Mouse (Mus musculus) layer of hippocampus, adult 9-11 months (tissue): Measurements from ENCODE around the gene Agr3.

Experiments used
- DNase-seq: peaks from one replicate; pipeline ENCODE4 v3.0.0; 2022

Agr3 gene

GRCm38 (mm10) chr12:35925402-35925801 is at the start of gene Agr3:
Gene Agr3 (plus strand): TSS chr12:35925620.
- DNase-seq, result no peak

DNA sequence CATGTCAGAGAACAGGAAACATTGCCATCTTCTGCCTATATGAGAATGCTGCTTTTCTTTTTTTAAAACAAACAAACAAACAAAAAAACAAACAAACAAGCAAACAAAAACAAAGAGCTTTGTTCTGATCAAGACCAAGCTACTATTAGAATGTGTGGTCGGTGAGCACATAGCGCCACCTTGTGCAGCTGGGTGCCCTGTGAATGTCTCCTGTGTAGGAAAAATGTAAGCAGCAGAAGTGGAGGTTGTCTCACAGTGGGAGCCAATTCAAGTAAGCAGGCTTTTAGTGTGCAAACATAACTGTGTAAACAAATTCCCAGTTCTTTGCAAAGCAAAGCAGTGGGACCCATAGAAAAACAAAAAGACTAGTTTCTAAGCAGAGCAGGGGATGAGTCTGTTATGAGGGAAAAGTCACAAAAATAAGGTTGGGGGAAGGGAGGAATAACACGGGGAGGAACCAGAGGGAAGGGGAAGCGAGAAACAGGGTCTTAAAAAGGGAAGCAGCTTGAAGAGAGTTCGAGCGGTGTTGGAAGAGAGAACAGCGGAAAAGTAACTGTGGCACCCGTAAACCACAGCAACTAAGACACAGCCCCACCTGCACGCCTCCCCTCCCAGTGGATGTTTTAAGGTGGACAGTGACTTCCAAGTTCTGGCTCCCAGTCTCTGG is 40.4 kb upstream of the Agr3 start:
- DNase-seq, result peak; percentile 17

GRCm38 (mm10) chr12:35889383-35889782 is 36.0 kb upstream of the Agr3 start:
- DNase-seq, result no peak

- DNase-seq, result no peak
Measured at GRCm38 (mm10) chr12:35890756-35891155, 34.7 kb upstream of the Agr3 start.

- DNase-seq, result no peak
Measured at GRCm38 (mm10) chr12:35894304-35894900, 31.0 kb upstream of the Agr3 start.

GRCm38 (mm10) chr12:35895875-35896763 is 29.3 kb upstream of the Agr3 start:
- DNase-seq, result no peak

DNA sequence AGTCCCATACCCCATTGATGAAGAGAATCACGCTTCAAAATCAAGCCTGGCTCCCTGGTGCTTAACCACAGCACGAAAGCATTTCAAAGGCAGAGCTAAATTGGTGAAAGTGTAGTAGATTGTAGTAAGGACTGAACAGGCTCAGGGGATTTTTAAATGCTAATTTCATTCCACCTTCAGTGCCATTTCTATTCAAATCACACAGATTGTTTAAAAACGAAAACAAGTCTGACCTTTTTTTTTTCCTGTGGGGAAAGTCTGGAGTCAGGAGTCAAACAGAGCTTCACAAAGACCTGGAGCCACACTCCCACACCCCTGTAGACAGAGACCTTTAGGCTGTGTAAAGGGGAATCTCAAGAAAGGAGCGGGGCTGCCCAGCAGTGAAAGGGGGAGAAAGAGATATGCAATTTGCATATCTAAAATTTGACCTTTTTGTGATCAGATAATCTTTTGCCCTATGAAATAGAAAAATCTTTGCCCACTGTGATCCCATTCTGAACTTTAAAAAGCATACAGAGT is 28.6 kb upstream of the Agr3 start:
- DNase-seq, result no peak

DNA sequence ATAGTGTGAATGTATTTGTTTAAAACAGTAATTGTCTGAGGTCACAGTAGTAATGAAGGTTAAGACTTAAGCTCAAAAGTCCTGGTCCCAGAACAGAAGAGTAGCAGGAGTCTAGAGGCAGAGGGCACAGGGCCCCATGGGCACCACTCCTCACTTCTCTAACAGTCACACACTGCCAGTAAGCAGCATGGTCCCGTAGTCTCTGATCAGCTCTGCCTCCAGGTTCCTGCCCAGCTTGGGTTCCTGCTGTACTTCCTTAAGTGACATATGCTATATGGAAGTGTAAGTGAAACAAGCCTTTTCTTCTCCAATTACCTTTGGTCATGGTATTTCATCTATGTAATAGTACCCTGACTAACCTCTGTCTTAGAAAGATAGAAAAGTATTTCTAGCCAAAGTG is 14.8 kb upstream of the Agr3 start:
- no peak for DNase-seq

- no peak for DNase-seq
Measured at GRCm38 (mm10) chr12:35915813-35916212, 9.6 kb upstream of the Agr3 start.

GRCm38 (mm10) chr12:35916467-35916866 is 9.0 kb upstream of the Agr3 start:
- no peak for DNase-seq

- DNase-seq, result peak; percentile 60
Measured at GRCm38 (mm10) chr12:35918031-35918430, 7.4 kb upstream of the Agr3 start.

GRCm38 (mm10) chr12:35927804-35928203 is 2.4 kb downstream of the Agr3 start:
- DNase-seq, result no peak

DNA sequence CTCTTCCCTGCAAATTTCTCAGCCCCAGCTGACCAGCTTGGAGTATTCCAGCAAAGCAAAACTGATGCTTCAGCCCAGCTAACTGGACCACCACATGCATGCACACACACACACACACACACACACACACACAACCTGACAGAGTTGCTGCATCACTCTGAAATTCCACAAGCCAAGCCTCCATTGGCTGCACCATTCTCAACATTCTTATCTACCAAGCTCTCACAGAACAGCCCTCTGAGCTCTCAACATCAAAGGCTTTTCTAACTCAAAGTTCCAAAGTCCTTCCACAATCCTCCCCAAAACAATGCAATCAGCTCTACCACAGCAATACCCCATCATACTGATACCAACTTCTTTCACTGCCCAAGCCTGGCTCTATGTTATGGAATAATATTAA is 7.4 kb downstream of the Agr3 start:
- no peak for DNase-seq

- DNase-seq, result peak; percentile 16
Measured at GRCm38 (mm10) chr12:35951757-35952156, 26.3 kb downstream of the Agr3 start.

DNA sequence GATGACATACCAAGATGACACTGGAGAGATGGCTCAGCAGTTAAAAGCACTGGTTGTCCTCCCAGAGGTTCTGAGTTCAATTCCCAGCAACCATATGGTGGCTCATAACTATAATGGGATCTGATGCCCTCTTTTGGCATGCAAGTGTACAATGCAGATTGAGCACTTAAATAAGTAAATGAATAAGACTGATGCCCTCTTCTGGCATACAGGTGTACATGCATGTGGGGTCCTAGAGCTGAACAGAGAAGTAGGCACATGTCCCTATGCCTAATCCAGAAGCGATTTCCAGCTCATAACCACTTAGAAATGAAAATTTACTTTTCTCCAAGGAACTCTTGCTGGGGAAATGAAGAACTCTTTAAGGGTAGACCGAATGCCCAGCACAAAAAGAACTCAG is 31.8 kb downstream of the Agr3 start:
- no peak for DNase-seq

- DNase-seq, result no peak
Measured at GRCm38 (mm10) chr12:35966098-35966767, 40.8 kb downstream of the Agr3 start.

DNA sequence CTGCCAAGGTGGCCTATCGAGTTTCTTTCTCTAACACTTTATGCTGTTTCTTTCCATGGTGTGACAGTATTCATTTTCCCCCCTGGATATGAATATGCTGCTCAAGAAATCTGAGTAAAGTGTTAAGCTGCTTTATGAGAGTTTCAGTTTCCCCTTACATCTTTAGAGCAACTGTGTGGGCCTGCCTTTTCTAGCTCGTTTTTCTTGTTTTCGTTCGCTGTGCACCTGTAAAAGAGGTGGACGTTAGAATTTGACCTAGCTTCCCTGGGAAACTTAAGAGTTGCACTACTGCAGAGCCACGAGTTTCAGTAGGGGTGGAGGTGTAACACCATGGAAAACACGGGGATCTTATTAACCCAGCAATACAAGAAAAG is 41.3 kb downstream of the Agr3 start:
- no peak for DNase-seq

GRCm38 (mm10) chr12:35975898-35976297 is 50.5 kb downstream of the Agr3 start:
- DNase-seq, result no peak

GRCm38 (mm10) chr12:35977633-35978246 is 52.3 kb downstream of the Agr3 start:
- DNase-seq, result no peak

- DNase-seq, result no peak
Measured at GRCm38 (mm10) chr12:35979625-35980024, 54.2 kb downstream of the Agr3 start.

DNA sequence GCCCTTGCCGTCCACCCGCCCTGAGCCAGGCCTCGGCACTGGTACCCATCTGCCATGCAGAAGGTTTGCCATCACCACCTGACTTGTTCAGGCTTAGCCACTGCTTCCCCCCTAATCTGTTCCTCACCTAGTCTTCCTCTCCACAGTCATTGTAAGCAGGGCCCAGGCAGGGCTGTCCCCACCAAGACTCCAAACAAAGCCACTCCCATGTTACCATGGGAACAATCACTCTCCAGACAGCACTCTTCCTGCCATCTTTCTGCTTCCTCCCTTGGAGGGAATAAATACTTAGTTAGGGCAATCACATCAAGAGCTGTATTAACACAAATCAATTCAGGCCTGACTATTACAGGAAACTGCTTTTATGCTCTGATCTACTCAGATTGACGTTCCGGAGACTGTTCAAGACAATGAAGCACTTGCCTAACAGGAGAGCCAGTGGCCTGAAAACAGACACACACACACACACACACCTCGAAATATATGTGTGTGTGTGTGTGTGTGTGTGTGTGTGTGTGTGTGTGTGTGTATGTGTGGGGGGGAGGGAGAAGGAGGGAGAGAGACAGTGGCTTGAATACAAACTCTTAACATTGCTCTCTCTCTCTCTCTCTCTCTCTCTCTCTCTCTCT is 56.4 kb downstream of the Agr3 start:
- no peak for DNase-seq

- DNase-seq, result no peak
Measured at GRCm38 (mm10) chr12:35983472-35983871, 58.1 kb downstream of the Agr3 start.
